Mouse (Mus musculus): ENCODE measurements at regions not wholly inside any gene's neighbourhood (a gene's known extent, or its start where the extent isn't known, plus 50 kb on each side); places are given as distances from the start of the nearest gene placed in this dataset.

DNA sequence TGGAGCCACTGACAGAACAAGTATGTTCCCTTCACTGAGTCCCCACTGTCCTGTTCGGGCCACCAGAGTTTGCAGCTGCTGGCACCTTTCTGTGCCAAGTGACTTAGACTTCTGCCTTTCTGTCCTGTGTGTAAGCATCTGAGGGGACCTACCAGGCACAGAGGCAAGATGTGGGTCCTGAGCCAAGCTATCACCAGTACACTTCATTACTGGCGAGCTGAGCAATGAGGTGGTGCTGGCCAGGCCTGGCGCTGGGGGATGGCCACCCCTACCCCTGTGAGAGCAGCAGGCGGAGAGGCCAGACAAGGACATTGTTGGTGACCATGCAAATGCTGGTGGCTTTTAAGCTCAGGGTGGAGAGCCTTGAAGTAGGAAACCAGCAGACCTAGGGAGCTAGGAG, 87.6 kb upstream of the Mrps6 start:
- DNase-seq, result no peak
- Histone ChIP-seq H3K4me3 (no peak overlapping the region), H3K27ac (peak overlapping the region; percentile 28; the same call in 1 of the 2 replicates)
- intact Hi-C loops (cut with DNase I), result no loop called here
- TF ChIP-seq CTCF (IDR thresholded peaks at IDR 0.05), result no peak

DNA sequence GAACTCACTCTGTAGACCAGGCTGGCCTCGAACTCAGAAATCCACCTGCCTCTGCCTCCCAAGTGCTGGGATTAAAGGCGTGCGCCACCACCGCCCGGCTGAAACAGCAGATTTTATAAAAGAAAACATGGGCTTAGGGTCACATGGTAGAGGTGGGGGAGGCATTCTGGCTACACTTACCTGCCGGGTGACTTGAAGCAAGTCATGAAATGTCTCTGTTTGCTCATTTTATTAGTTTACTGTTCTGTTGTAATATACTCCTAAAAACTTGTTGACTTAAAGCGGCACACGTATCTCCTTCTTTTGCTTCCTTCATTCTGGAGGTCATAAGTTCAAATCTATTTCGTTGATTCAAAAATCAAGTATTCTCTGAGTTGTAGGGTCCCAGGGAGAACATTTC, 84.9 kb upstream of the Mrps6 start:
- Histone ChIP-seq H3K4me3 (no peak overlapping the region), H3K27ac (no peak overlapping the region)
- DNase-seq, result no peak
- TF ChIP-seq CTCF (IDR thresholded peaks at IDR 0.05), result no peak
- intact Hi-C loops (cut with DNase I), result no loop called here

DNA sequence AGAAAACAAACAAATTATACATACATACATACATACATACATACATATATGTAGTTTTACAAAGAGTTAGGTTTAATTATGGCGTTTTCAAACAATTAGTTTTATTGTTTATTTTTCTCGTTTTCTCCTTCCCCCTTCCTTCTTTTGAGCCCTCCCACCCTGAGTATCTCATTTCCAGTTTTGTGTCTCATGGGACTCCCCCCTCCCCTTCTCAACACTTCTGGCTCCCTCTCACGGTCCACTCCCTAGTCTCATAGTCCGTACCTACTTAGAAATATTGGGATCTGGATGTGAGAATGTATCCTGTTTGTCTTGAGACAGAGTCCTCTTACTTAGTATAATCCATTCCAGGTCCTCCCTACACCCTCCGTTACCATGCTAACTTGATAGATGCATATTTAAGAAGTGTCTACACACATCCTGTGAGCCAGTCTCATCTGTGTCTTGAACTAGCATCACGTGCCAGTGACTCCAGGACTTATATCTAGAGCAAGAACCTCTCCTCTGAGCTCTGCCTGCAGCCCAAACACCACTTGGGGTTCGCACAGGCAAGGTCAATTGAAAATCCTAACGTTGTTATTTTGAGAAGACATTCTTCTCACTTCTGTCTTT, 81.8 kb upstream of the Mrps6 start:
- no peak for DNase-seq
- Histone ChIP-seq H3K4me3 (no peak overlapping the region), H3K27ac (no peak overlapping the region)
- intact Hi-C loops (cut with DNase I), result no loop called here
- TF ChIP-seq CTCF (IDR thresholded peaks at IDR 0.05), result no peak

DNA sequence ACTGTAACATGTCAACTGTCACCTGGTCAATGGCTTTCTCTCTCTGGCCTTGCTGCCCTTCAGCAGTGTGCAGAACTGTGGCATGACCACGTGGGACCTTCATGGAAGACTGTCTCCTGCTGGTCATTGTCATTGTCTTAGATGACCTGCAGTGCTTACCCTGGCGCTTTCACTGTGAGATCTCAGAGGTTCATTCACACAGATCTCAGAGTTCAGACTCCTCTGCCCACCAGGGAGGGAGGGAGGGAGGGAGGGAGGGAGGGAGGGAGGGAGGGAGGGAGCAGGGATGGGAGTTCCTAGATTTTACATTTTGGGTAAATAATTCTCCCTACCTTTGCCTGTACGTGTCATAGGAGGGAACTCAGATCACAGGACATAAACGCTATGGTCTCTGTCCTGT, 79.6 kb upstream of the Mrps6 start:
- DNase-seq, result no peak
- intact Hi-C loops (cut with DNase I), result no loop called here
- no peak overlapping the region for H3K4me3 ChIP-seq
- TF ChIP-seq CTCF (IDR thresholded peaks at IDR 0.05), result no peak
- no peak overlapping the region for H3K27ac ChIP-seq

DNA sequence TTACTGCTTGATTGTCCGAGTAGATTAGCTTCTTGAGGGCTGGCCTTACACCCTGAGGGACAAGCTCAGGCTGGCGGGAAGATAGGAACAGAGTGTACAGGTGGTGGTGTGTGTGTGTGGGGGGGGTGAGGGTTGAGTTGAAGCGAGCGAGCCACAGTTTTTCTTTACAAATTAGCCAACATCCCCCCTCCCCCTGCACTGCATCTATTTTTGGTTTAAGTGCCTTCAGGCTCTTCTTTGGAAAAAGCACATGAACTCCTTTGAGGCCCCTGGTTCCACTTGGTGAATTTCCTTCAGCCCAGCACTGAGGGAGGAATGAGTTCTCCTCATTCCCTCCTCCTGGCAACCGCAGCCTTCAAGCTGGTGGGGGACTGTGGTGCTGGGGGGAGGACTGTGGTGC, 79.2 kb upstream of the Mrps6 start:
- intact Hi-C loops (cut with DNase I), result no loop called here
- no peak for TF ChIP-seq CTCF (IDR thresholded peaks at IDR 0.05)
- no peak for DNase-seq
- Histone ChIP-seq H3K27ac (no peak overlapping the region), H3K4me3 (no peak overlapping the region)

DNA sequence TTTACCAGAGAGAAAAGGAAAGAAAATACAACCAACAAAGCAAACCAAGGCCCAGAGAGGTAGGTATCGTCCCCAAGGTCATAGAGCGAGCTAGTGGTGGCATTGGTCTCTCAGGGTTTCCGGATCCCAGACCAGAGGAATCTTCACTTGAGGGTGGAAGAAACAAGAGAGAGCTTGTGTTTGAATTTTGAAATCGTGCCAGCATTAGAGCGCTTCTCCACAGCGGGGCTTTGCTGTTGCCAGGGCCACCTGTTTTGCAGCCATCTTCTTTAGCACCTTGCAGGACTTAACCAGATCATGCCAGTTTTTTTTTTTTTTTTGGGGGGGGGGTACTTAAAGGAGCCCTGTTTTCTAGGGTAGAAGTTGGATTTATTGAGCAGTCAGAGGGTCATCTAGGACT, 77.6 kb upstream of the Mrps6 start:
- no peak for TF ChIP-seq CTCF (IDR thresholded peaks at IDR 0.05)
- DNase-seq, result no peak
- intact Hi-C loops (cut with DNase I), result no loop called here
- no peak overlapping the region for H3K27ac ChIP-seq
- H3K4me3 ChIP-seq, result no peak overlapping the region

DNA sequence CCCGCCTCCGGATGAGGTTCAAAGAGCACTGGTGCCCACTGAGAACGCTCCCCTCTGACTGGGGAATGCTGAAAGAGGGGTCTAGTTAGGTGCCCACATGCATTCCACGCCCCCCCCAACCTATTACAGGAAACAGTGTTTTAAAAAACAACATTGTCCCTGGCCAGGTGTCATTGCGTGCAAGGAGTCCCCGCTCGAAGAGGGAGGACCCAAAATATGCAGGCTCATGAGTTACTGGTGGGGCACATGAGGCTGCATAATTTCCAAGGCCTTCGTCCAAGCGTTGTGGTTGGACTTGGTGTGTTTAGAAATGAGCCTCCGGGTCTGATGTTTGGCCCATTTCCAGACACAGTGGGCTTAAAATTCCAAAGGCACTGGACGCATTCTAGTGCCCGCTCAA, 72.9 kb upstream of the Mrps6 start:
- no peak overlapping the region for H3K27ac ChIP-seq
- DNase-seq, result no peak
- no peak for TF ChIP-seq CTCF (IDR thresholded peaks at IDR 0.05)
- intact Hi-C loops (cut with DNase I), result no loop called here
- no peak overlapping the region for H3K4me3 ChIP-seq

DNA sequence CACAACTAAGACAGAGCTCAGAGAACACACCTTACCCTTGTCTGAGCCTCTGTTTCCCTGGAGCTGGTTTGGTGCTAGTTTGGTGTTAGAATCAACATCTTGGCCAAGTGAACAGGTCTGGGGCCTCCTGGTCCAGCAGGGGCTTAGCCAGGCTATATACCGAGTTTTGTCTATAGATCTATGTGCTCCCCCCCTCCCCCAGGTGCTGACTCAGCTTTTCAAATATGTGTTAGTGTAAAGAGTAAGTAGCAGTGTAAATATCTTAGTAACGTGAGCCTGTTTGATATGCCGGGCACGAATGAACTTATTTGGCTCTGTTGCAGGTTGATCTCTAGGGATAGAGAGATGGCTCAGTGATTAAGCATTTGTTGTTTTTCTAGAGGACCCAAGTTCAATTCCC, 68.7 kb upstream of the Mrps6 start:
- intact Hi-C loops (cut with DNase I), result no loop called here
- DNase-seq, result no peak
- no peak for TF ChIP-seq CTCF (IDR thresholded peaks at IDR 0.05)
- no peak overlapping the region for H3K27ac ChIP-seq
- H3K4me3 ChIP-seq, result no peak overlapping the region

DNA sequence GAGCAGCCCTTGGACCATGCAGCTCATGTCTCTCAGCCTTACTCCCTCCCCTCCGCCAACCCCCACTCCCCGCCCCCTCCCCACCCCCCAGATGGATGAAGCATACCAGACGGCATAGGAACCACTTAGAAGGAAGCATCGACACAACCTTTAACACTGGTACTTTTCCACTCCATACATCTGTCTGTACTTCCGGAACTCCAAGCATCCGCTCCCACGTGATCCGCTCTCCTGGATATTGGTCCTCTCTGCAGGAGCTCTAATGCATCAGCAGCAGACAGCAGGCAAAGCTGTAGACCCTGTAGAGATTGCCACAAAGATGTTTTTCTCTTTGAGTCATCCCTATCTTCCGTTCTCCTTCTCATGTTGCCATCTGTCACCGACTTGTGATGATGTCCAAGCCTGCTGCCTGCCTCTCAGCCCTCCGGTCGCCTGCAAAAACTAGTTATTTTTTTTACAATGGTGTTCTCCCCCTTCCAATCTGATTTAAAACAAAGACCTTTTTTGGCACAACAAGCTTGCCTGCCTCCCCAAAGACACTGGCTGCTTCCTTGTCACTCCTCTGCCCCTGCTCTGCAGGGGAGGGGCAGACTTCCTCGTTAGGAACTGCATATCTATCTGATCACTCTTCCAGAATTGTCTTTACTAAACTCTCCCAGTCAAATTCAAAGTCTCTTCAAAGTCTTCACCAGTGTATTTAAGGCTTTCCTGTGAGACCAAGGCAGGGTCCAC, 62.4 kb upstream of the Mrps6 start:
- intact Hi-C loops (cut with DNase I), result no loop called here
- TF ChIP-seq CTCF (IDR thresholded peaks at IDR 0.05), result no peak
- DNase-seq, result no peak
- Histone ChIP-seq H3K4me3 (peak overlapping the region; percentile 51), H3K27ac (peak overlapping the region; percentile 31; the same call in 1 of the 2 replicates)

DNA sequence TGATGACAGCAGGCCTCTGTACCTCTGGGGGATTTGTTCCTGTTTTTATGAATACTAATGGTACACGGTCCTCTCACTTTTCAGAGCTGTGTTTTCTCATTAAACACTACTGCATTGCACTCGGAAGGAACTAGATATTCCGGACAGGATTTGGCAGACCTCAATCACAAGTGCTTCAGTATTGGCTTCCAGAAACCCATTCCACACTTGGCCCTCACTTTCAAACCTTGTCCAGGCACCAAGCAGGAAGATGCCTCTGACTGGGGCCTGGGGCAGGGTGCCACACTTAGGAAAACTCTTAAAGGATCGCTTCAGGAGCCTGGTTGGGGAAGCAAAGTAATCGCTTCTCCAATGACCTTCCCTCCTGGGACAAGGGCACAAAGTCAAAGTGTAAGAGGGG, 50.7 kb upstream of the Mrps6 start:
- no peak for DNase-seq

More for the DNA sequence above, 50.7 kb upstream of the Mrps6 start:
- Histone ChIP-seq H3K27ac (no peak overlapping the region), H3K4me3 (no peak overlapping the region)
- TF ChIP-seq CTCF (IDR thresholded peaks at IDR 0.05), result no peak
- intact Hi-C loops (cut with DNase I), result no loop called here
